Mouse (Mus musculus) heart, postnatal 0 days (tissue): ENCODE measurements at regions not wholly inside any gene's neighbourhood (a gene's known extent, or its start where the extent isn't known, plus 50 kb on each side); places are given as distances from the start of the nearest gene placed in this dataset.

Source experiments
- ATAC-seq: fragments of 200-750 bp; cut with Nextera tagmentation; 2 replicates; pipeline ENCODE4 v1.8.0; 2017; ENCODE audit warnings: low read depth, moderate number of reproducible peaks, moderate library complexity; ENCODE audit not compliant: insufficient read depth
- DNase-seq: peaks from one replicate; pipeline ENCODE4 v3.0.0-alpha.2; 2016; ENCODE audit warnings: low spot score
- H3K27ac ChIP-seq: fragments of 300-500 bp; sonication (generic); 2 replicates; pipeline ENCODE4 v1.5.1; 2014; ENCODE audit warnings: low read depth, mild to moderate bottlenecking
- H3K27me3 ChIP-seq: fragments of 300-500 bp; sonication (generic); 2 replicates; pipeline ENCODE4 v1.6.1; 2014; ENCODE audit warnings: low read length, mixed read lengths; ENCODE audit not compliant: control insufficient read depth, insufficient read depth
- H3K36me3 ChIP-seq: fragments of 300-500 bp; sonication (generic); replicated peaks from 2 replicates; pipeline ENCODE4 v1.6.1; 2014; ENCODE audit warnings: low read length, mixed read lengths; ENCODE audit not compliant: control insufficient read depth, insufficient read depth
- H3K4me1 ChIP-seq: fragments of 300-500 bp; sonication (generic); 2 replicates; pipeline ENCODE4 v1.6.1; 2014; ENCODE audit warnings: antibody characterized with exemption; ENCODE audit not compliant: control insufficient read depth, insufficient read depth
- H3K4me2 ChIP-seq: fragments of 300-500 bp; sonication (generic); 2 replicates; pipeline ENCODE4 v1.6.1; 2014; ENCODE audit warnings: low read depth, mild to moderate bottlenecking, low read length, moderate library complexity
- H3K4me3 ChIP-seq: fragments of 300-500 bp; sonication (generic); 2 replicates; pipeline ENCODE4 v1.5.1; 2014; ENCODE audit warnings: low read depth, low read length
- H3K9ac ChIP-seq: fragments of 300-500 bp; sonication (generic); replicated peaks from 2 replicates; pipeline ENCODE4 v1.6.1; 2014; ENCODE audit warnings: low read depth, low read length, mixed read lengths
- H3K9me3 ChIP-seq: fragments of 300-500 bp; sonication (generic); replicated peaks from 2 replicates; pipeline ENCODE4 v1.6.1; 2016; ENCODE audit warnings: low read length; ENCODE audit not compliant: control insufficient read depth
- CTCF ChIP-seq: IDR thresholded peaks from 2 replicates; pipeline ENCODE4 v1.5.1; 2016; ENCODE audit warnings: antibody characterized with exemption, control low read depth, low read depth
- EP300 ChIP-seq: IDR thresholded peaks from 2 replicates; pipeline ENCODE4 v1.6.1; 2016; ENCODE audit warnings: antibody characterized with exemption, low read depth
- WGBS: fragments of 180-500 bp; shearing (Covaris S2); extraction: QIAGEN DNeasy Blood & Tissue Kit; methylation state at CpG from one replicate; pipeline ENCODE4 v1.1.7; 2014; 5-methylcytosine and 5-hydroxymethylcytosine counted together

GRCm38 (mm10) chr13:70439419-70439818 lies 198.0 kb downstream of the Ice1 start:
- TF ChIP-seq EP300 = no peak
- no peak for TF ChIP-seq CTCF
- Histone ChIP-seq H3K4me2 (no peak overlapping the region), H3K27me3 (no peaks in the 10 kb centered on the region), H3K4me3 (no peak overlapping the region), H3K27ac (no peak overlapping the region), H3K36me3 (no peaks in the 10 kb centered on the region), H3K9ac (no peak overlapping the region), H3K4me1 (no peaks in the 10 kb centered on the region), H3K9me3 (no peaks in the 10 kb centered on the region)
- DNase-seq (no peak), ATAC-seq (no peak)
- WGBS = 26% methylated on average over 1 of the region's 1 CpGs

GRCm38 (mm10) chr13:70446940-70447339 lies 190.5 kb downstream of the Ice1 start:
- no peaks in the 10 kb centered on the region for H3K9me3 ChIP-seq
- no peaks in the 10 kb centered on the region for H3K36me3 ChIP-seq
- no peak overlapping the region for H3K4me3 ChIP-seq
- no peak overlapping the region for H3K9ac ChIP-seq
- no peak for ATAC-seq
- WGBS = 83% methylated on average over 4 of the region's 4 CpGs
- no peak overlapping the region for H3K27ac ChIP-seq
- H3K27me3 ChIP-seq = no peaks in the 10 kb centered on the region
- H3K4me2 ChIP-seq = no peak overlapping the region
- no peak for TF ChIP-seq CTCF
- no peak for TF ChIP-seq EP300
- DNase-seq = no peak
- H3K4me1 ChIP-seq = no peaks in the 10 kb centered on the region

GRCm38 (mm10) chr13:70454592-70455390 lies 182.6 kb downstream of the Ice1 start:
- Histone ChIP-seq H3K27ac (no peak overlapping the region), H3K4me3 (no peak overlapping the region), H3K4me1 (no peaks in the 10 kb centered on the region), H3K27me3 (no peaks in the 10 kb centered on the region), H3K9me3 (no peaks in the 10 kb centered on the region), H3K36me3 (no peaks in the 10 kb centered on the region), H3K9ac (no peak overlapping the region), H3K4me2 (no peak overlapping the region)
- DNase-seq (no peak), ATAC-seq (no peak)
- 76% methylated on average over 4 of the region's 4 CpGs for WGBS
- no peak for TF ChIP-seq EP300
- TF ChIP-seq CTCF = no peak

- Histone ChIP-seq H3K27me3 (no peaks in the 10 kb centered on the region), H3K4me3 (no peak overlapping the region), H3K4me2 (no peak overlapping the region), H3K27ac (no peak overlapping the region), H3K9me3 (no peaks in the 10 kb centered on the region), H3K9ac (no peak overlapping the region), H3K36me3 (no peaks in the 10 kb centered on the region), H3K4me1 (no peaks in the 10 kb centered on the region)
- WGBS = 59% methylated on average over 3 of the region's 3 CpGs
- ATAC-seq (no peak), DNase-seq (no peak)
- TF ChIP-seq CTCF = no peak
- TF ChIP-seq EP300 = no peak
Measured at GRCm38 (mm10) chr13:70458406-70458805, 179.0 kb downstream of the Ice1 start.

- Histone ChIP-seq H3K9me3 (no peaks in the 10 kb centered on the region), H3K27ac (no peak overlapping the region), H3K4me2 (no peak overlapping the region), H3K4me3 (no peak overlapping the region), H3K9ac (no peak overlapping the region), H3K27me3 (no peaks in the 10 kb centered on the region), H3K36me3 (no peaks in the 10 kb centered on the region), H3K4me1 (no peaks in the 10 kb centered on the region)
- no peak for TF ChIP-seq CTCF
- TF ChIP-seq EP300 = no peak
- DNase-seq (no peak), ATAC-seq (no peak)
- WGBS = 69% methylated on average over 5 of the region's 5 CpGs
Measured at GRCm38 (mm10) chr13:70464996-70465395, 172.4 kb downstream of the Ice1 start.

- 72% methylated on average over 4 of the region's 4 CpGs for WGBS
- Histone ChIP-seq H3K36me3 (no peaks in the 10 kb centered on the region), H3K4me3 (no peak overlapping the region), H3K27ac (no peak overlapping the region), H3K4me1 (no peaks in the 10 kb centered on the region), H3K9ac (no peak overlapping the region), H3K9me3 (no peaks in the 10 kb centered on the region), H3K4me2 (no peak overlapping the region), H3K27me3 (no peaks in the 10 kb centered on the region)
- no peak for DNase-seq
- no peak for TF ChIP-seq CTCF
- no peak for TF ChIP-seq EP300
- ATAC-seq = no peak
Measured at GRCm38 (mm10) chr13:70474746-70475145, 162.7 kb downstream of the Ice1 start.
